Mouse (Mus musculus) hindbrain, embryonic 13.5 days (tissue): Measurements from ENCODE around the gene Kif13a. TPM values are rescaled to one million over a fixed set of nuclear protein-coding genes. Genes with fewer than 3 reads are reported as not detected.

Source experiments
- polyA plus RNA-seq: library from polyadenylated mRNA; unstranded; fragments of >200 nt; fragmentation: Nextera tagmentation; extraction: Ambion mirVana; gene quantifications from 2 replicates; pipeline ENCODE4 v1.2.1, GENCODE M21; 2015

Kif13a gene
- polyA plus RNA-seq, 1 experiment from 2014 or later = 11.6 TPM

Other genes starting within 250 kb of the Kif13a start
- gene Nup153, start 201.9 kb downstream of the Kif13a start, polyA plus RNA-seq = 19.8 and 20.4 TPM in 2 replicates
- gene Nhlrc1, start 85.0 kb upstream of the Kif13a start, polyA plus RNA-seq = 12.7 and 13.1 TPM in 2 replicates
- gene Kdm1b, start 113.6 kb upstream of the Kif13a start, polyA plus RNA-seq = 19.3 and 20.3 TPM in 2 replicates
- 27.5 and 27.9 TPM in 2 replicates for gene Tpmt, start 114.9 kb upstream of the Kif13a start, polyA plus RNA-seq
- 142 and 150 TPM in 2 replicates for gene Dek, start 176.3 kb upstream of the Kif13a start, polyA plus RNA-seq
- 0.55 and 0.61 TPM in 2 replicates for gene Rnf144b, start 192.8 kb upstream of the Kif13a start, polyA plus RNA-seq